Mouse (Mus musculus): ENCODE measurements around the gene Olfr553. TPM values are rescaled to one million over a fixed set of nuclear protein-coding genes. Genes with fewer than 3 reads are reported as not detected.

Gene Olfr553
- total and polyA plus RNA-seq, 3 experiments, result not detected

- Histone ChIP-seq H3K36me3 (replicated peaks in 1 of 2; ENCODE audit: control insufficient read depth in 1 of 2, insufficient read depth in 1 of 2, low read length in 1 of 2) (no peaks in the 10 kb centered on the region), H3K9ac (ENCODE audit: insufficient read depth, low read depth) (no peak within 1 kb of the TSS), H3K4me1 (ENCODE audit: control insufficient read depth in 1 of 2, insufficient read depth in 2 of 2) (no peaks in the 10 kb centered on the region), H3K4me3 (replicated peaks in 1 of 3; ENCODE audit: low read depth in 2 of 3, low read length in 2 of 3, poor library complexity in 1 of 3) (no peak within 1 kb of the TSS), H3K27me3 (replicated peaks) (no peaks in the 10 kb centered on the region), H3K9me3 (replicated peaks; ENCODE audit: low read length) (no peaks in the 10 kb centered on the region), H3K79me2 (replicated peaks; ENCODE audit: control insufficient read depth, extremely low read depth, insufficient read depth, poor library complexity, severe bottlenecking) (no peaks in the 10 kb centered on the region), H3K4me2 (ENCODE audit: insufficient read depth, low read depth, poor library complexity, severe bottlenecking) (no peak within 1 kb of the TSS), H3K27ac (ENCODE audit: insufficient read depth, low read depth) (no peak within 1 kb of the TSS)
- in situ Hi-C loops (cut with MboI; ENCODE audit: low pct_ligation_motif_present, low pct_unique_long_range_greater_than_20kb, low sequenced_read_pairs), result loop anchor here (5.0 kb wide), 1 partner anchor 131 kb away; no protein-coding TSS in a partner anchor
- TF ChIP-seq SIN3A (IDR thresholded peaks at IDR 0.05; ENCODE audit: low read length), result no peak
- no peak for TF ChIP-seq RAD21 (IDR thresholded peaks at IDR 0.05; ENCODE audit: low read depth, low read length)
- no peak for TF ChIP-seq POLR2AphosphoS2 (IDR thresholded peaks at IDR 0.05; ENCODE audit: low read depth, low read length)
- no peak for TF ChIP-seq BHLHE40 (IDR thresholded peaks at IDR 0.05; ENCODE audit: low read depth, low read length)
- no peak for TF ChIP-seq USF1 (IDR thresholded peaks at IDR 0.05; ENCODE audit: low read depth, low read length)
- no peak for TF ChIP-seq MAFK (IDR thresholded peaks at IDR 0.05; ENCODE audit: insufficient replicate concordance, low read length)
- no peak for TF ChIP-seq TCF12 (IDR thresholded peaks at IDR 0.05; ENCODE audit: low read depth, low read length)
- no peak for TF ChIP-seq ELF1 (IDR thresholded peaks at IDR 0.05; ENCODE audit: low read depth, low read length)
- no peak for TF ChIP-seq ETS1 (conservative IDR thresholded peaks at IDR 0.05; ENCODE audit: low read depth, low read length)
- no peak for TF ChIP-seq ZKSCAN1 (IDR thresholded peaks at IDR 0.05; ENCODE audit: borderline replicate concordance, low read depth, low read length)
- no peak for TF ChIP-seq UBTF (IDR thresholded peaks at IDR 0.05; ENCODE audit: low read depth, low read length)
- no peak for TF ChIP-seq ZMIZ1 (IDR thresholded peaks at IDR 0.05; ENCODE audit: low read depth, low read length)
- TF ChIP-seq MAX (IDR thresholded peaks at IDR 0.05; ENCODE audit: low read length), result no peak
- no peak for TF ChIP-seq MXI1 (IDR thresholded peaks at IDR 0.05; ENCODE audit: low read depth, low read length)
- TF ChIP-seq USF2 (conservative IDR thresholded peaks at IDR 0.05; ENCODE audit: low read depth, low read length), result no peak
- DNase-seq (ENCODE audit: extremely low read depth), result no peak
- dilution Hi-C loops (cut with MboI; ENCODE audit: extremely low pct_ligation_motif_present, extremely low pct_unique_long_range_greater_than_20kb, low sequenced_read_pairs), result no loop called here
Observed at GRCm38 (mm10) chr7:102638132-102638531, 20.1 kb upstream of the Olfr553 start, which contains the start of gene Olfr554. TSS of gene Olfr554 (plus strand) at chr7:102638432.

DNA sequence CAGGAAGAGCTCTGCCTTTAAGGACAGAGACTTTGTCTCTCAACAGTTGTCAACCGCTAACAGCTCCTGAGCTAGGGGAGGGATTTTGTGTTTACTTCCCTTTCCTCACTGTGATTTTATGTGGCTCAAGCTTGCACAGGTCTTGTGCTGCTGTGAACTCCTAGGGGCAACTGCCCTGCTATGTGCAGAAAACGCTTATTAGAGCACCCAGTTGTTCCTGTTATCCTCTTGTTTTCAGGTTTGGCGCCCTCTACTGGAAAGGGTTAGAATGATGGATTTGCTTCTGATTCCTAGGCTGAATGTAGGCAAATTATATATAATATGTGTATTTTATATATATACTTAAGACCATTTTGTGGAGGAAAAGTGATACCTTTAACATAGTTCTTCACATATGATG lies 18.6 kb upstream of the Olfr553 start:
- H3K9me3 ChIP-seq (replicated peaks; ENCODE audit: low read length), result no peaks in the 10 kb centered on the region
- dilution Hi-C loops (cut with MboI; ENCODE audit: extremely low pct_ligation_motif_present, extremely low pct_unique_long_range_greater_than_20kb, low sequenced_read_pairs), result no loop called here
- H3K4me2 ChIP-seq (ENCODE audit: insufficient read depth, low read depth, poor library complexity, severe bottlenecking), result no peak overlapping the region
- TF ChIP-seq MYC (IDR thresholded peaks at IDR 0.05; ENCODE audit: low read depth, low read length) (no peak), RAD21 (IDR thresholded peaks at IDR 0.05; ENCODE audit: low read depth, low read length) (peak; percentile 46), ZNF384 (IDR thresholded peaks at IDR 0.05; ENCODE audit: low read depth, low read length) (no peak), ETS1 (conservative IDR thresholded peaks at IDR 0.05; ENCODE audit: low read depth, low read length) (no peak), CHD2 (IDR thresholded peaks at IDR 0.05; ENCODE audit: low read length) (no peak), RCOR1 (conservative IDR thresholded peaks at IDR 0.05; ENCODE audit: low read depth, low read length) (no peak), CTCF (conservative IDR thresholded peaks at IDR 0.05 in 1 of 2, IDR thresholded peaks at IDR 0.05 in 1 of 2; ENCODE audit: low read depth in 2 of 2, low read length in 2 of 2) (peak; percentile 62 to 79), TBP (conservative IDR thresholded peaks at IDR 0.05; ENCODE audit: low read depth, low read length) (no peak), EP300 (IDR thresholded peaks at IDR 0.05; ENCODE audit: low read length) (no peak), USF2 (conservative IDR thresholded peaks at IDR 0.05; ENCODE audit: low read depth, low read length) (no peak), POLR2AphosphoS2 (IDR thresholded peaks at IDR 0.05; ENCODE audit: low read depth, low read length) (no peak), KAT2A (IDR thresholded peaks at IDR 0.05; ENCODE audit: insufficient replicate concordance, low read length) (no peak), USF1 (IDR thresholded peaks at IDR 0.05; ENCODE audit: low read depth, low read length) (no peak), NRF1 (IDR thresholded peaks at IDR 0.05; ENCODE audit: low read depth, low read length) (no peak), MEF2A (IDR thresholded peaks at IDR 0.05; ENCODE audit: borderline replicate concordance, low read depth, low read length) (no peak), MXI1 (IDR thresholded peaks at IDR 0.05; ENCODE audit: low read depth, low read length) (no peak), UBTF (IDR thresholded peaks at IDR 0.05; ENCODE audit: low read depth, low read length) (no peak), SIN3A (IDR thresholded peaks at IDR 0.05; ENCODE audit: low read length) (no peak), E2F4 (IDR thresholded peaks at IDR 0.05; ENCODE audit: insufficient replicate concordance, low read depth, low read length) (no peak), NELFE (IDR thresholded peaks at IDR 0.05; ENCODE audit: low read depth, low read length) (no peak), MAX (IDR thresholded peaks at IDR 0.05; ENCODE audit: low read length) (no peak), SMC3 (IDR thresholded peaks at IDR 0.05; ENCODE audit: low read depth, low read length) (peak; percentile 78), BHLHE40 (IDR thresholded peaks at IDR 0.05; ENCODE audit: low read depth, low read length) (no peak), MAFK (IDR thresholded peaks at IDR 0.05; ENCODE audit: insufficient replicate concordance, low read length) (no peak)
- no peak overlapping the region for H3K4me3 ChIP-seq (replicated peaks in 1 of 3; ENCODE audit: low read depth in 2 of 3, low read length in 2 of 3, poor library complexity in 1 of 3)
- peak; percentile 70 for DNase-seq (ENCODE audit: extremely low read depth)
- H3K79me2 ChIP-seq (replicated peaks; ENCODE audit: control insufficient read depth, extremely low read depth, insufficient read depth, poor library complexity, severe bottlenecking), result no peaks in the 10 kb centered on the region
- in situ Hi-C loops (cut with MboI; ENCODE audit: low pct_ligation_motif_present, low pct_unique_long_range_greater_than_20kb, low sequenced_read_pairs), result loop anchor here (5.0 kb wide), 1 partner anchor 129 kb away; no protein-coding TSS in a partner anchor
- no peaks in the 10 kb centered on the region for H3K27me3 ChIP-seq (replicated peaks)
- H3K36me3 ChIP-seq (replicated peaks in 1 of 2; ENCODE audit: control insufficient read depth in 1 of 2, insufficient read depth in 1 of 2, low read length in 1 of 2), result no peaks in the 10 kb centered on the region
- H3K4me1 ChIP-seq (ENCODE audit: control insufficient read depth in 1 of 2, insufficient read depth in 2 of 2), result no peaks in the 10 kb centered on the region
- no peak overlapping the region for H3K27ac ChIP-seq (ENCODE audit: insufficient read depth, low read depth)
- no peak overlapping the region for H3K9ac ChIP-seq (ENCODE audit: insufficient read depth, low read depth)

Data from CH12.LX (cell line).